Mouse (Mus musculus) ES-Bruce4 (cell line): ENCODE results near the gene Mtrex. TPM values are rescaled to one million over a fixed set of nuclear protein-coding genes. Genes with fewer than 3 reads are reported as not detected.
A peak's percentile ranks its signal among the peaks of the same experiment; 100 is the strongest.

ENCODE experiments used
- H3K27ac ChIP-seq: 2 replicates; pipeline ENCODE4 v1.5.1; 2012; ENCODE audit warnings: low read length, inconsistent platforms; ENCODE audit not compliant: insufficient read depth
- H3K27me3 ChIP-seq: 2 replicates; pipeline ENCODE4 v1.6.1; 2012; ENCODE audit warnings: mild to moderate bottlenecking, low read length, inconsistent platforms; ENCODE audit not compliant: control insufficient read depth, poor library complexity, insufficient read depth, severe bottlenecking
- H3K36me3 ChIP-seq: 2 replicates; pipeline ENCODE4 v1.6.1; 2012; ENCODE audit warnings: inconsistent platforms, mild to moderate bottlenecking, low read length, moderate library complexity; ENCODE audit not compliant: control insufficient read depth, poor library complexity, insufficient read depth, severe bottlenecking
- H3K4me1 ChIP-seq: one replicate; pipeline ENCODE4 v1.8.1; 2011; ENCODE audit warnings: low read length; ENCODE audit not compliant: control insufficient read depth, insufficient read depth
- H3K4me3 ChIP-seq: 2 replicates; pipeline ENCODE4 v1.5.1; 2011; ENCODE audit warnings: low read depth, mild to moderate bottlenecking, low read length
- H3K9ac ChIP-seq: 2 replicates; pipeline ENCODE4 v1.6.1; 2012; ENCODE audit warnings: low read depth, mild to moderate bottlenecking, inconsistent platforms; ENCODE audit not compliant: poor library complexity, severe bottlenecking
- H3K9me3 ChIP-seq: replicated peaks from 2 replicates; pipeline ENCODE4 v1.6.1; 2012; ENCODE audit warnings: mild to moderate bottlenecking, low read length, inconsistent platforms; ENCODE audit not compliant: control insufficient read depth, poor library complexity, insufficient read depth, severe bottlenecking
- CTCF ChIP-seq: IDR thresholded peaks from one replicate; pipeline ENCODE4 v1.8.1; 2011; ENCODE audit warnings: low read depth, low read length
- EP300 ChIP-seq: IDR thresholded peaks from 2 replicates; pipeline ENCODE4 v1.6.1; 2011; ENCODE audit warnings: low read depth, low read length; ENCODE audit not compliant: insufficient read depth
- POLR2A ChIP-seq: IDR thresholded peaks from one replicate; pipeline ENCODE4 v1.8.1; 2011; ENCODE audit warnings: low read length; ENCODE audit not compliant: insufficient read depth
- polyA plus RNA-seq: library from polyadenylated mRNA; stranded (reverse); fragments of >200 nt; gene quantifications from 2 replicates; pipeline ENCODE4 v1.2.4, GENCODE M21; 2011; ENCODE audit warnings: low read depth; ENCODE audit not compliant: missing spikeins, insufficient read depth, insufficient read length

Gene Mtrex
- polyA plus RNA-seq, 1 experiment, result 159 TPM

GRCm38 (mm10) chr13:112945900-112946299 is 18.7 kb upstream of the Mtrex start:
- H3K36me3 ChIP-seq, result peaks cover 24% of the 10 kb centered on the region
- no peak for TF ChIP-seq CTCF
- no peak for TF ChIP-seq POLR2A
- TF ChIP-seq EP300, result no peak
- no peak overlapping the region for H3K9ac ChIP-seq
- no peak overlapping the region for H3K27ac ChIP-seq
- H3K27me3 ChIP-seq, result no peaks in the 10 kb centered on the region
- H3K9me3 ChIP-seq, result no peaks in the 10 kb centered on the region
- H3K4me1 ChIP-seq, result no peaks in the 10 kb centered on the region
- no peak overlapping the region for H3K4me3 ChIP-seq

- Histone ChIP-seq H3K4me1 (no peaks in the 10 kb centered on the region), H3K4me3 (no peak overlapping the region), H3K27me3 (no peaks in the 10 kb centered on the region), H3K27ac (no peak overlapping the region), H3K36me3 (peaks cover 24% of the 10 kb centered on the region), H3K9me3 (no peaks in the 10 kb centered on the region), H3K9ac (no peak overlapping the region)
- no peak for TF ChIP-seq EP300
- no peak for TF ChIP-seq POLR2A
- TF ChIP-seq CTCF, result no peak
Observed at GRCm38 (mm10) chr13:112945312-112945711, 18.1 kb upstream of the Mtrex start.

GRCm38 (mm10) chr13:112941879-112942330 is 14.7 kb upstream of the Mtrex start:
- Histone ChIP-seq H3K27me3 (no peaks in the 10 kb centered on the region), H3K4me1 (no peaks in the 10 kb centered on the region), H3K9ac (no peak overlapping the region), H3K27ac (no peak overlapping the region), H3K9me3 (no peaks in the 10 kb centered on the region), H3K36me3 (peaks cover 21% of the 10 kb centered on the region), H3K4me3 (no peak overlapping the region)
- no peak for TF ChIP-seq EP300

GRCm38 (mm10) chr13:112938130-112938529 is 10.9 kb upstream of the Mtrex start:
- H3K4me3 ChIP-seq, result no peak overlapping the region
- H3K36me3 ChIP-seq, result peaks cover 12% of the 10 kb centered on the region
- no peaks in the 10 kb centered on the region for H3K27me3 ChIP-seq
- H3K9ac ChIP-seq, result no peak overlapping the region
- no peak overlapping the region for H3K27ac ChIP-seq
- H3K4me1 ChIP-seq, result no peaks in the 10 kb centered on the region
- TF ChIP-seq POLR2A (no peak), CTCF (no peak), EP300 (no peak)
- no peaks in the 10 kb centered on the region for H3K9me3 ChIP-seq

- Histone ChIP-seq H3K4me1 (no peaks in the 10 kb centered on the region), H3K27ac (peak overlapping the region; percentile 23; the same call in 1 of the 2 replicates), H3K36me3 (peaks cover 9% of the 10 kb centered on the region), H3K27me3 (no peaks in the 10 kb centered on the region), H3K4me3 (peak overlapping the region; percentile 90), H3K9me3 (no peaks in the 10 kb centered on the region), H3K9ac (peak overlapping the region; percentile 91)
- TF ChIP-seq POLR2A, result no peak
- TF ChIP-seq EP300, result no peak
- TF ChIP-seq CTCF, result no peak
Observed at GRCm38 (mm10) chr13:112928038-112928668, 955 bp upstream of the Mtrex start.

- Histone ChIP-seq H3K9me3 (no peaks in the 10 kb centered on the region), H3K4me1 (no peaks in the 10 kb centered on the region), H3K4me3 (peak overlapping the region; percentile 90), H3K27ac (0 out of 2 replicates have a peak overlapping the region, but pooled peaks have one; percentile 12), H3K36me3 (peaks cover 2% of the 10 kb centered on the region; the same call in 1 of the 2 replicates), H3K9ac (peak overlapping the region; percentile 89), H3K27me3 (no peaks in the 10 kb centered on the region)
- no peak for TF ChIP-seq EP300
- no peak for TF ChIP-seq POLR2A
- no peak for TF ChIP-seq CTCF
Observed at GRCm38 (mm10) chr13:112926796-112927195, 402 bp downstream of the Mtrex start.
